Mouse (Mus musculus) liver, adult 2 months (tissue): ENCODE measurements at regions not wholly inside any gene's neighbourhood (a gene's known extent, or its start where the extent isn't known, plus 50 kb on each side); places are given as distances from the start of the nearest gene placed in this dataset.
"Not testable (repeated sequence)": the region's sequence is repeated elsewhere in the genome, so short reads cannot be mapped to it uniquely, and the experiment has no call there.

Source experiments
- DNase-seq: peaks from one replicate; pipeline ENCODE4 v3.0.0-alpha.2; 2011; ENCODE audit warnings: low read depth, low spot score; ENCODE audit errors: extremely low read depth
- H3K27ac ChIP-seq: fragments of 200-500 bp; replicated peaks from 2 replicates; pipeline ENCODE4 v1.5.1; 2012; ENCODE audit warnings: low read depth, mild to moderate bottlenecking, control low read depth, inconsistent platforms, low read length; ENCODE audit not compliant: insufficient read depth
- H3K27me3 ChIP-seq: fragments of 200-500 bp; 2 replicates; pipeline ENCODE4 v1.6.1; 2012; ENCODE audit warnings: mild to moderate bottlenecking, moderate library complexity, low read length, inconsistent platforms; ENCODE audit not compliant: control insufficient read depth, insufficient read depth
- H3K36me3 ChIP-seq: fragments of 200-500 bp; 2 replicates; pipeline ENCODE4 v1.6.1; 2012; ENCODE audit warnings: low read length, inconsistent platforms; ENCODE audit not compliant: control insufficient read depth, insufficient read depth
- H3K4me1 ChIP-seq: fragments of 200-500 bp; 2 replicates; pipeline ENCODE4 v1.6.1; 2011; ENCODE audit warnings: low read length; ENCODE audit not compliant: control insufficient read depth, insufficient read depth
- H3K4me3 ChIP-seq: fragments of 200-500 bp; 2 replicates; pipeline ENCODE4 v1.5.1; 2011; ENCODE audit warnings: low read depth, mild to moderate bottlenecking, control low read depth, low read length, moderate library complexity; ENCODE audit not compliant: insufficient read depth
- H3K79me2 ChIP-seq: fragments of 200-500 bp; 2 replicates; pipeline ENCODE4 v1.6.1; 2012; ENCODE audit warnings: inconsistent platforms, mild to moderate bottlenecking, low read length, moderate library complexity; ENCODE audit not compliant: control insufficient read depth, insufficient read depth
- H3K9ac ChIP-seq: fragments of 200-500 bp; 2 replicates; pipeline ENCODE4 v1.6.1; 2012; ENCODE audit warnings: low read depth, mild to moderate bottlenecking, control low read depth, inconsistent platforms, low read length
- CTCF ChIP-seq: fragments of 200-500 bp; IDR thresholded peaks from 2 replicates; pipeline ENCODE4 v1.5.1; 2011; ENCODE audit warnings: low read depth, low read length, control low read depth
- POLR2A ChIP-seq: fragments of 200-500 bp; IDR thresholded peaks from 2 replicates; pipeline ENCODE4 v1.6.1; 2011; ENCODE audit warnings: low read length, control low read depth; ENCODE audit not compliant: insufficient read depth; ENCODE audit errors: extremely low read depth
- WGBS: fragments of 180-500 bp; shearing (Covaris S2); methylation state at CpG from one replicate; pipeline ENCODE4 v1.1.7; 2018; 5-methylcytosine and 5-hydroxymethylcytosine counted together

- Histone ChIP-seq H3K36me3 (no peaks in the 10 kb centered on the region), H3K79me2 (no peaks in the 10 kb centered on the region), H3K9ac (no peak overlapping the region), H3K4me1 (no peaks in the 10 kb centered on the region), H3K4me3 (no peak overlapping the region), H3K27ac (no peak overlapping the region), H3K27me3 (no peaks in the 10 kb centered on the region)
- WGBS, result 23% methylated on average over 5 of the region's 5 CpGs
- peak; percentile 52 for DNase-seq
- TF ChIP-seq CTCF (no peak), POLR2A (no peak)
These were observed 143.5 kb downstream of the Mterf1b start for GRCm38 (mm10) chr5:4335683-4336082.

GRCm38 (mm10) chr5:4341956-4342355, 149.8 kb downstream of the Mterf1b start:
- no peak for DNase-seq
- no peaks in the 10 kb centered on the region for H3K36me3 ChIP-seq
- no peak overlapping the region for H3K9ac ChIP-seq
- no peak overlapping the region for H3K4me3 ChIP-seq
- no peaks in the 10 kb centered on the region for H3K27me3 ChIP-seq
- no peaks in the 10 kb centered on the region for H3K79me2 ChIP-seq
- no peaks in the 10 kb centered on the region for H3K4me1 ChIP-seq
- no peak overlapping the region for H3K27ac ChIP-seq
- no peak for TF ChIP-seq POLR2A
- TF ChIP-seq CTCF, result no peak
- WGBS, result 39% methylated on average over 6 of the region's 6 CpGs

- Histone ChIP-seq H3K4me3 (no peak overlapping the region), H3K27ac (no peak overlapping the region), H3K79me2 (no peaks in the 10 kb centered on the region), H3K27me3 (no peaks in the 10 kb centered on the region), H3K9ac (no peak overlapping the region), H3K36me3 (no peaks in the 10 kb centered on the region), H3K4me1 (no peaks in the 10 kb centered on the region)
- 85% methylated on average over 2 of the region's 2 CpGs for WGBS
- TF ChIP-seq CTCF (no peak), POLR2A (no peak)
- no peak for DNase-seq
These were observed 152.3 kb downstream of the Mterf1b start for GRCm38 (mm10) chr5:4344458-4344857.

DNA sequence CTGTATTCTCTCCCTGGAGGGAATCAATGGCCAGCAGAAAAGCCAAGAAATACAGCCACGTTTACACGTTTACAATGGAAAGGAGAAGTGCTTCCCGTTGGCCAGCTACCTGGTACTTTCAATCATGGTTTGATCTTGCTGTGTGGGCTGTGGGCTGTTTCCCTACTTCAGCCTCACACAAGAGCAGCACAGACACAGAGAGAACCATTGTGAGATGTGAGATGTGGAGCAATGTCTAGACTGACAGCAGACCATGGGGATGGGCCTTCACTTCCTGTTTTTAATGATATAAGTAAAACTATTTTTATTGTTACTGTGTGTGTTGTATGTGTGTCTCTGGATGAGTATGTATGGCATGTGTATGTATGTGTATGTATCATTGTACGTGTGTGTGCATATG, 156.2 kb downstream of the Mterf1b start:
- Histone ChIP-seq H3K27me3 (no peaks in the 10 kb centered on the region), H3K9ac (no peak overlapping the region), H3K36me3 (no peaks in the 10 kb centered on the region), H3K79me2 (no peaks in the 10 kb centered on the region), H3K4me3 (no peak overlapping the region), H3K4me1 (no peaks in the 10 kb centered on the region), H3K27ac (no peak overlapping the region)
- DNase-seq, result no peak
- 81% methylated on average over 4 of the region's 4 CpGs for WGBS
- no peak for TF ChIP-seq POLR2A

DNA sequence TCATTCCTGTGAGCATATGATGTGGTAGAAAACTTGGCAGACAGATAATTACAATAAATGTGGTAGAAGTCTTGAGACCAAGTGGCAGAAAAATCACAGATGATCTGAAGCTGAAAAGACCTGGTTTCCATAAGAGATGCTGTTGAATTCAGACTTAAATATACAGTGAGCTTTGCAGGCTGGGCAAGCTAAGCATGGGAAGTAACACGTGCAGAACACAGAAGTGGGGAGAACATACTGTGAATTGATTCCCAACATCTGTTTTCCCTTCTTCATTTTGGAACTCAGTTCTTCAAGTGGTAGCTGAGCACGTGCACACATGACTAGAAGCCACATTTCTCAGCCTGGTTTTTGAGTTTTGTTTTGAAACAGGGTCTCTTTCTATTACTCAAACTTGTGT, 157.8 kb downstream of the Mterf1b start:
- 77% methylated on average over 2 of the region's 2 CpGs for WGBS
- Histone ChIP-seq H3K9ac (no peak overlapping the region), H3K4me1 (no peaks in the 10 kb centered on the region), H3K27ac (no peak overlapping the region), H3K79me2 (no peaks in the 10 kb centered on the region), H3K4me3 (no peak overlapping the region), H3K36me3 (no peaks in the 10 kb centered on the region), H3K27me3 (no peaks in the 10 kb centered on the region)
- TF ChIP-seq CTCF, result no peak
- no peak for TF ChIP-seq POLR2A
- no peak for DNase-seq

GRCm38 (mm10) chr5:4355609-4356224, 163.6 kb downstream of the Mterf1b start:
- Histone ChIP-seq H3K27ac (no peak overlapping the region), H3K9ac (no peak overlapping the region), H3K4me3 (no peak overlapping the region), H3K36me3 (no peaks in the 10 kb centered on the region), H3K27me3 (no peaks in the 10 kb centered on the region), H3K79me2 (no peaks in the 10 kb centered on the region), H3K4me1 (no peaks in the 10 kb centered on the region)
- no peak for DNase-seq
- 78% methylated on average over 7 of the region's 7 CpGs for WGBS
- no peak for TF ChIP-seq CTCF
- TF ChIP-seq POLR2A, result no peak

- not testable (repeated sequence) for H3K4me1 ChIP-seq, DNase-seq, H3K9ac ChIP-seq, H3K4me3 ChIP-seq, H3K27me3 ChIP-seq, H3K36me3 ChIP-seq, H3K27ac ChIP-seq, H3K79me2 ChIP-seq
These were observed 164.5 kb downstream of the Mterf1b start for GRCm38 (mm10) chr5:4356555-4357273.

GRCm38 (mm10) chr5:4361547-4361946, 169.4 kb downstream of the Mterf1b start:
- H3K36me3 ChIP-seq, H3K4me1 ChIP-seq, H3K9ac ChIP-seq, DNase-seq, H3K79me2 ChIP-seq, H3K27ac ChIP-seq, H3K27me3 ChIP-seq, H3K4me3 ChIP-seq: not testable (repeated sequence)
- 83% methylated on average over 6 of the region's 6 CpGs for WGBS
